Mouse (Mus musculus) cortical plate, adult 2 months (tissue): ENCODE measurements around the gene Shld1. TPM values are rescaled to one million over a fixed set of nuclear protein-coding genes. Genes with fewer than 3 reads are reported as not detected.

Source experiments
- H3K27ac ChIP-seq: fragments of 200-500 bp; 2 replicates; pipeline ENCODE4 v1.5.1; 2012; ENCODE audit warnings: low read length, control low read depth, inconsistent platforms; ENCODE audit not compliant: insufficient read depth
- H3K4me1 ChIP-seq: fragments of 200-500 bp; 2 replicates; pipeline ENCODE4 v1.6.1; 2011; ENCODE audit warnings: low read length; ENCODE audit not compliant: control insufficient read depth, insufficient read depth
- H3K4me3 ChIP-seq: fragments of 200-500 bp; 2 replicates; pipeline ENCODE4 v1.5.1; 2011; ENCODE audit warnings: mild to moderate bottlenecking, low read length, control low read depth; ENCODE audit not compliant: insufficient read depth
- CTCF ChIP-seq: fragments of 200-500 bp; IDR thresholded peaks from 2 replicates; pipeline ENCODE4 v1.5.1; 2011; ENCODE audit warnings: mild to moderate bottlenecking, control low read depth, low read length; ENCODE audit not compliant: insufficient read depth; ENCODE audit errors: extremely low read depth
- POLR2A ChIP-seq: fragments of 200-500 bp; IDR thresholded peaks from 2 replicates; pipeline ENCODE4 v1.6.1; 2011; ENCODE audit warnings: mild to moderate bottlenecking, low read length, control low read depth; ENCODE audit not compliant: insufficient read depth; ENCODE audit errors: extremely low read depth
- polyA plus RNA-seq: library from polyadenylated mRNA; depleted of rRNA; stranded (reverse); fragments of >200 nt; gene quantifications from 2 replicates; pipeline ENCODE4 v1.2.3, GENCODE M21; 2012

Shld1 gene
- polyA plus RNA-seq, 1 experiment: 21.7 TPM

DNA sequence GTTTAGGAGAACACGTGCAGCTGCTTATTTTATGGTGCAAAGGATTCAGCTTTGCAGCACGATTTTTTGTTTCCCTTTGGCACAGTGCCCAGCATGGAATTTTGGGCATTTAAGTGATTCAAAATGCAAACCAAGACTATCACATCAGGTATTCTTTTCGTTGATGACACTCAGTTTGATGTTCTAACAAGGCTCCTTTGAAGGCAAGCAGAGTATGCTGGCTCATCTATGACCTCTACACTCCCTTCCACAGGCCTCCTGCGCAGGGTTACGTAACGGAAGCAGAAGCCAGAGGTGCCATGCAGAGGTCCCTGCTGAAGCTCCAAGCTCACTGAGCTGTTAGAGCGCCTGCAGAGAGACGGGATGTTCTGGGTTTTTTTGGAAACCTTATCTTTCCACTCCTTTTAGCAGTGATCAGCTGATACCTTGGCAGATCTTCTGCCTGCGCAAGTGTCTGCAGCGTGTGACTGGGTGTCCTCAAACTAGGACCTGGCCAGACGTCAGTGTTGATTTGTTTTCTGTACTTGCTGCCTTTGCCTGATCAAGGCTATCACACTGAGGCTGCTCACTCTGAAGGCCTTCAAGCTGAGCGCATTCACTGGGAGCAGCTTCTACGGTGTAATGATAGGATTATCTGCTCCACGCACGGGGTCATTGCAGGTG, 3.0 kb downstream of the Shld1 start:
- peak overlapping the region; percentile 45 for H3K27ac ChIP-seq
- H3K4me3 ChIP-seq: no peak overlapping the region
- TF ChIP-seq POLR2A (0 out of 2 replicates have a peak, but pooled peaks have one; percentile 18), CTCF (no peak)
- peaks cover 9% of the 10 kb centered on the region for H3K4me1 ChIP-seq

DNA sequence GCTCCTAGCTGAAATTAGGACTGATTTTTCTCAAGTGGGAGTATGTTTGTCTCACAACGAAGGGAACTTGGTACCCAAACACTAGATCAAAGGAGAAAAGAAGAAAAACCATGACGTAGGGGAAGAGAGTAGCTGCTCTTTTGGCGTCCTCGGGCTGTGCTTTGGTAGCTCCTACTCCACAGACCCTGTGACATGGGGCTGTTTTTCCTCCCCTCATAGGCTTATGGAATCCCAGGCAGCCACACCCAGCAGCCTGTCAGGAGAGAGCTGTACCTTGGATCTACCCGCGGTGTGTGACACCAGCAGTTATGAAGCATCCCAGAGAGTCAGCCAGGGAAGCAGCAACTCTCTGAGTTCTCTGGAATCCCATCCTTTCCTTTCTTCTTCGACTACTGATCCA, 5.0 kb downstream of the Shld1 start:
- peaks cover 10% of the 10 kb centered on the region for H3K4me1 ChIP-seq
- peak overlapping the region; percentile 39 for H3K27ac ChIP-seq
- no peak overlapping the region for H3K4me3 ChIP-seq

DNA sequence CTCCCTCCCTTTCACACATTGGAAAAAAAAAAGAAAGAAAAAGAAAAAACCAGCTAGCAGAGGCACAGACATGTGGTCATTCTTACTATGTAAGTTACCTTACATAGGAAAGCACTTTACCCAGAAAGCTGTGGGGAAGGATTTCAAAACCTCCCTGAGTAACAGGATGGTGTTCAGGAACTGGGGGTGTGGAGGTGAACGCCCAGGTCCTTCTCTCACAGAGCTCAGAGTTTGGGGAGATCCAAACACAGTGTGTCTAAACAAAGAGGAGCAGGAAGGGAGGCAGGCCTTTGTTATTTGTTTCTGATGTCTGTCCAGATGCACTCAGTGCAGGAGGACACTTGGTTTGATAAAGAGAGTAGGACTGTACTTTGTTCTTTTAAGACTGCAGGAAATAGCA, 5.6 kb downstream of the Shld1 start:
- H3K27ac ChIP-seq: peak overlapping the region; percentile 60; the same call in 1 of the 2 replicates
- TF ChIP-seq POLR2A: no peak
- no peak for TF ChIP-seq CTCF
- no peak overlapping the region for H3K4me3 ChIP-seq
- H3K4me1 ChIP-seq: peaks cover 10% of the 10 kb centered on the region

More for the DNA sequence above, 5.0 kb downstream of the Shld1 start:
- no peak for TF ChIP-seq POLR2A
- no peak for TF ChIP-seq CTCF

DNA sequence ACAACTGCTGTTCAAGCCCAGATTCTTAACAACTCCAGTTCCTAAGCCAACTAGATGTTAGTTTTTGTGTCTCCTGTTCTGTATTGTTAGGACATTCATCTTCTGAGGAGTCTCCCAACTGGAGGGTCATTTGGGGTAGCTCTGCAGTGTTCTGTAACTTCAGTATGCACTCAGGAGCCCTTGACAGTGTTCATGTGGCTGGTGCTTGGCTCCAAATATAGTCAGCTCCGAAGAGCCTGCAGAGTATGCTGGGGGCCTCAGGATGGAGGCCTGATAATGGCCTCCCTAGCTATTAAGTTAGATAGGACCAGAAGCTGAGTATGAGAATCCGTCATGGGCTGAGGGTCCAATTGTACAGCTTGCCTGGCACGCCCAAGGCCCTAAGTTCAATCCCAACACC, 7.2 kb downstream of the Shld1 start:
- TF ChIP-seq CTCF (no peak), POLR2A (no peak)
- Histone ChIP-seq H3K27ac (no peak overlapping the region), H3K4me3 (no peak overlapping the region), H3K4me1 (peaks cover 5% of the 10 kb centered on the region; the same call in 1 of the 2 replicates)

DNA sequence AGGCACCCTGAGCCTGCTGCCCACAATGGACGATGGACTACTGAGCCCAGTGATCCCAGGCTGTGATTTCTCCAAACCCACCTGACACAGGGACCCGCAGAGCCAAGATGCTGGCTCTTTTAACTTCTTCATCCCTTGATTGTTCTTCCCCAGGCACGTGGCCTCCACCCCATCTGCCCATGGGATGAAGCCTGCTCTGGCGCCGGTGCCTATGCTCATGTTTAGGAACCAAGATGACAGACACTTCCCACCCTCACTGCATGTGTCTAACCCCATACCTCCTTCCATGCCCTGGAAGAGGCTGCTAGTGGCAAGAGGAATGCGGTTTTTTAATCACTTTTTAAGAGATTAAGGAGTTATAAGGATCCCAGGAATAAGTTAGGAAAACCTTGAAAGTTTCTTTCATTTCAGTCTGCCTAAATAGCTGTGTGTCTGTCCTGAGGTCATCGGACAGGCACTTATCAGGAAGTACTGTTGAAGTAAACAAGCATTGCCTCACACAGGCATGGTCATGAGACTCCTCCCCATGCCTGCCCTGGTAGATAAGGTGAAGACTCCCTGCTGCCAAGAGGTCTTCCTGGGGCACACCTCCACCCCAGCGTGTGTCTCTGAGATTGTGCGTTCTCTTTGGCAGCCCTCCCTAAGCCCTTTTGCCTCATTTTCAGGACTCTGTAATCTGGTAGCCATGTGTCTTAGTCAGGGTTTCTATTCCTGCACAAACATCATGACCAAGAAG, 8.8 kb downstream of the Shld1 start:
- Histone ChIP-seq H3K27ac (peak overlapping the region; percentile 91), H3K4me1 (peaks cover 1% of the 10 kb centered on the region; the same call in 1 of the 2 replicates), H3K4me3 (no peak overlapping the region)
- TF ChIP-seq CTCF (no peak), POLR2A (no peak)

DNA sequence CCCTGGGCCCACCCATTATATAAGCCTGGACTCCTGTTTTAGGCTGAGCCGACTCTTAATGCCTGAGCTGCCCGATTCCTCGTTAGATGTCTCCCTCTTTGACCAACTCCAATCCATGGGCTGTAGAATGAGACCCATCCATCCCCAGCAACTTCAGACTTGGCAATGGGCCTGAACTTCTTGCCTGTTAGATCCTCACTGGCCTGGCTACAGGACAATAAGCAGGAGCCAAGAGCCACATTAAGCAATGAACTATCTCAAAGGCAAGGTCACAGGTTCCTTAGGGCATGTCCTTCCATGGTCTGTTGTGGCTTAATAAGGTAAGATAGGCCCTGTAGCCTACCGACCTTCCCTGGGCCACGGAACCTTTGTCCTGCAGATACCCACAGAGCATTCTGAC, 9.8 kb downstream of the Shld1 start:
- peak overlapping the region; percentile 56 for H3K27ac ChIP-seq
- peaks cover 1% of the 10 kb centered on the region; the same call in 1 of the 2 replicates for H3K4me1 ChIP-seq
- TF ChIP-seq CTCF (no peak), POLR2A (no peak)
- H3K4me3 ChIP-seq: no peak overlapping the region

DNA sequence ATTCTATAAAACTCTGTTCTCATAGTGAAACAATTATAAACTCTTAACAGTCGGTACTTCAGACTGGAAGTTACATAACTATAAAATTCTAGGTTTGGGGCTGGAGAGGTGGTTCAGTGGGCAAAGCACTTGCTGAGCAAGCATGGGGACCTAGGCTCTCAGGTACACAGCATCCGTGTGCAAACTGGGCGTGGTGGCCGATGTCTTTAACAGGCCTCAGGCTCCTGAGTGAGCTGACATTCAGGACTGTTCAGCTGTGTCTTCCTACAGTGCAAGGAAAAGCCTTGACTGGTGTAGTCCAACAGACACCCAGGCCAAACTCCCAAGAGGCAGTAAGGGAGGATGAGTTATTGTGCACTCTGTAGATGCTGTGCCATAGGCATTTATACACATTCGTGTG, 10.5 kb downstream of the Shld1 start:
- no peak for TF ChIP-seq POLR2A
- no peak for TF ChIP-seq CTCF
- peaks cover 1% of the 10 kb centered on the region; the same call in 1 of the 2 replicates for H3K4me1 ChIP-seq
- H3K4me3 ChIP-seq: no peak overlapping the region
- H3K27ac ChIP-seq: peak overlapping the region; percentile 94

DNA sequence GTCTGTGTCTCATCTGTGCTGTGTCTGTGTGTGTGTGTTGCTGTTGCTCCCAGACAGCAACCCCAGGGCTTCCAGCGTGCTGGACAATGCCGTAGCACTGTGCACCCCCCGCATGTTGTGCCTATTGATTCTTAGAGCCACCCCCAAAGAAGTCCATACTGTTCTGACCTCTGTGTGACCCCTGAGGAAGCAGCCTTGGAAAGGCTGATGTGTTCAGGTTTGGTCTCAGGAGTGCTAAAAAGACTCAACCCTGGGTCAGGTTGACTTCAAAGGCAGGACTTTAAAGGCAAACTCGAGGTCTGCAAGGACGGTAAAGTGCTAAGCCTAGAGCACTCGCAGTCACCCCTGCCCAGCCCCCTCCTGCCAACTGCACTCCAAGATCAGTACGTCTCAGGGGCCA, 11.0 kb downstream of the Shld1 start:
- TF ChIP-seq POLR2A (no peak), CTCF (no peak)
- Histone ChIP-seq H3K27ac (peak overlapping the region; percentile 94), H3K4me1 (peaks cover 1% of the 10 kb centered on the region; the same call in 1 of the 2 replicates), H3K4me3 (0 out of 2 replicates have a peak overlapping the region, but pooled peaks have one; percentile 7)

DNA sequence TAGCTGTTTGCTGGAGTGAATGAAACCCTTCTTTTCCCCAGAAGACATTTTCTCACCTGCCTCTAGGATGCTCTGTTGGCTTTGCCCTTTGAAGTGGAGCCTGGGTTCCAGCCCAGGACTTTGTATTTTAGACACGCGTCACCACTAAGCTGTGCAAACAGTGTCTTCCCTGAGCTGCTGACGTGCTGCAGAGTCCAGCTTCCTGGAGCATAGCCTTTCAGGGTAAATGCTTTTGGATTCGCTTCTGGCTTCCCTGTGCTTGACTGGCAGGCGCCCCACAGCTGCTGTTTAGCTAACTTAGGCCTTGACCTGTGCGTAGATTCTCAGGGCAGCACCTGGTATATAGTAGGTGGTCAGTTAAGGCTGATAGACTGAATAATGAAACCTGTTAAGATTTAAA, 11.7 kb downstream of the Shld1 start:
- no peak for TF ChIP-seq CTCF
- no peak for TF ChIP-seq POLR2A
- H3K4me3 ChIP-seq: 0 out of 2 replicates have a peak overlapping the region, but pooled peaks have one; percentile 7
- peaks cover 1% of the 10 kb centered on the region; the same call in 1 of the 2 replicates for H3K4me1 ChIP-seq
- peak overlapping the region; percentile 94 for H3K27ac ChIP-seq

DNA sequence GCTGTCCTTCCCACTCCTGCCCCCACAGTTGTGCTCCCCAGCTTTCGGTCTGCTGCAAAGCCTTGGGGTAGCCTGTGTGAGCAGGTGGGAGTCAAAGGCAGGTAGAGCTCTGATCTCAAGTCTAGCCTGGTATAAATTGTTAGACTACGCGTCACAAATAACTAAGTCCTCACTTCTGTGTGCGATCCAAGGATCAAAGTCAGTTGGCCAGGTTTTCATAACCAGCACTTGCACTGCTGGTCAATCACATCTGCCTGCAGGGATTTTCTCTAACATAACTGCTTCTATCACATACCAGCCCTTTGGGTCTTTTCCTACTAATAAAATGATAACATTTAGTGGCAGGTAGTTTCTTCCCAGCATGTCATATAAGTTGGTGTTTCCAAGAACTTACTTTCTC, 14.2 kb downstream of the Shld1 start:
- H3K4me1 ChIP-seq: 0 out of 2 replicates have a peak, but pooled peaks cover 2% of the 10 kb centered on the region
- TF ChIP-seq POLR2A (no peak), CTCF (no peak)
- H3K4me3 ChIP-seq: no peak overlapping the region
- no peak overlapping the region for H3K27ac ChIP-seq
